ENCODE assay signal across 8 mouse cellular contexts in genomic region chr14:103842896-103843295, GRCm38 (mm10). TPM values are rescaled to one million over a fixed set of nuclear protein-coding genes. Genes with fewer than 3 reads are reported as not detected.
DNase-seq lines count a peak whose midpoint lies in the region; ATAC-seq and TF ChIP-seq lines count a peak whose summit lies in the region.

No protein-coding gene starts in this region.

- peak overlapping the region; percentile 36 for H3K4me3 ChIP-seq in cerebellum, adult 2 months (replicated peaks; ENCODE audit: insufficient read depth, low read depth, low read length)
- H3K4me3 ChIP-seq in neural tube, embryonic 15.5 days (replicated peaks) = peak overlapping the region; percentile 59

- no peaks in the 10 kb centered on the region; the same call in 1 of the 2 replicates for H3K27me3 ChIP-seq in cerebellum, adult 2 months (ENCODE audit: control insufficient read depth, insufficient read depth, low read length)
- no peaks in the 10 kb centered on the region for H3K27me3 ChIP-seq in neural tube, embryonic 15.5 days (replicated peaks)

- no peak for ATAC-seq in neural tube, embryonic 15.5 days (ENCODE audit: low FRiP score)

- peak; percentile 3 to 13 for DNase-seq in cerebellum, adult 2 months
- no peak for DNase-seq in cerebellum, adult 9-10 months
- DNase-seq in right cerebral cortex, adult 2 months (ENCODE audit: low spot score in 2 of 2) = peak; percentile 20 to 25
- DNase-seq in right cerebral cortex, adult 18-20 months = no peak
- DNase-seq in kidney, postnatal 25 days = peak; percentile 45 to 48
- DNase-seq in natural killer cell, adult 2 months (ENCODE audit: low spot score in 2 of 2) = no peak
- no peak for DNase-seq in ovary, adult 18-20 months (ENCODE audit: low spot score)

- no peaks in the 10 kb centered on the region for H3K9me3 ChIP-seq in neural tube, embryonic 15.5 days (replicated peaks)

- H3K36me3 ChIP-seq in neural tube, embryonic 15.5 days = no peaks in the 10 kb centered on the region

- peak overlapping the region; percentile 49 for H3K9ac ChIP-seq in neural tube, embryonic 15.5 days (replicated peaks)

- no peak for TF ChIP-seq POLR2A in cerebellum, adult 2 months (IDR thresholded peaks at IDR 0.05; ENCODE audit: borderline replicate concordance, insufficient read depth, low read length)

- H3K4me1 ChIP-seq in cerebellum, adult 2 months (ENCODE audit: control insufficient read depth, insufficient read depth, low read length) = no peaks in the 10 kb centered on the region; the same call in 1 of the 2 replicates
- peaks cover 17% of the 10 kb centered on the region for H3K4me1 ChIP-seq in neural tube, embryonic 15.5 days

- TF ChIP-seq CTCF in cerebellum, adult 2 months (IDR thresholded peaks at IDR 0.05; ENCODE audit: borderline replicate concordance, insufficient read depth, low read depth, low read length) = no peak

- H3K27ac ChIP-seq in cerebellum, adult 2 months (ENCODE audit: insufficient read depth, low read length) = no peak overlapping the region
- H3K27ac ChIP-seq in neural tube, embryonic 15.5 days (replicated peaks) = peak overlapping the region; percentile 79

- WGBS in cerebellum, adult 2 months = 4% methylated on average over 16 of the region's 16 CpGs
- WGBS in neural tube, embryonic 15.5 days = 4% methylated on average over 16 of the region's 16 CpGs

- H3K4me2 ChIP-seq in neural tube, embryonic 15.5 days = peak overlapping the region; percentile 95

RNA-seq across cellular contexts. Expression of gene Ednrb, which starts 1.3 kb away (rescaled TPM):
- polyA plus RNA-seq in cerebellum, adult 2 months (2012; rRNA removed) = 49.0 and 53.5 TPM in 2 replicates
- 69.1 and 83.8 TPM in 2 replicates for polyA plus RNA-seq in neural tube, embryonic 15.5 days (2015; fragmentation: Nextera tagmentation; extraction: Ambion mirVana)

Comparison
In these comparisons a context has a peak if more than half of its experiments do, and no peak if none do; other contexts are left out.
1. DNase-seq: peak in cerebellum, adult 2 months (2 of 2), right cerebral cortex, adult 2 months (2 of 2) and kidney, postnatal 25 days (2 of 2); none in cerebellum, adult 9-10 months (single experiment), right cerebral cortex, adult 18-20 months (single experiment), natural killer cell, adult 2 months (0 of 2) and ovary, adult 18-20 months (single experiment).